Mouse (Mus musculus): Measurements from ENCODE around the gene Zfp809. TPM values are rescaled to one million over a fixed set of nuclear protein-coding genes. Genes with fewer than 3 reads are reported as not detected.

Gene Zfp809
- polyA plus RNA-seq, 1 experiment from 2014 or later, result 12.5 TPM

DNA sequence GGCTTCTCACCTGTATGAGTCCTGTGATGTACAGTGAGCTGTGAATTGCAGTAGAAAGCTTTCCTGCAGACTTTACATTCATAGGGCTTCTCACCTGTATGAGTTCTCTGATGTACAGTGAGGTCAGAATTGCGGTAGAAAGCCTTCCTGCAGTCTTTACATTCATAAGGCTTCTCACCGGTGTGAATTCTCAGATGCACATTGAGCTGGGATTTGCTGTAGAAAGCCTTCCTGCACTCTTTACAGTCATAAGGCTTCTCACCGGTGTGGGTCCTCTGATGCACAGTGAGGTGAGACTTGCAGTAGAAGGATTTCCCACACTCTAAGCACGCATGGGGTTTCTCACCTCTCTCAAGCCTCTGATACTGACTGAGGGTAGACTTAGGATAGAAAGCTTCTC, 53.2 kb downstream of the Zfp809 start:
- H3K9me3 ChIP-seq, result peaks cover 66% of the 10 kb centered on the region

More for the DNA sequence above, 53.2 kb downstream of the Zfp809 start:
- no peak overlapping the region for H3K4me3 ChIP-seq
- no peaks in the 10 kb centered on the region for H3K4me1 ChIP-seq
- H3K9ac ChIP-seq, result no peak overlapping the region
- 96% methylated on average over 4 of the region's 4 CpGs for WGBS
- ATAC-seq (ENCODE audit: insufficient number of reproducible peaks, insufficient read depth, low FRiP score, low TSS enrichment), result no peak
- no peak overlapping the region for H3K4me2 ChIP-seq (replicated peaks)
- H3K27me3 ChIP-seq, result no peaks in the 10 kb centered on the region
- H3K36me3 ChIP-seq, result peaks cover 82% of the 10 kb centered on the region
- H3K27ac ChIP-seq, result no peak overlapping the region

Other genes starting within 250 kb of the Zfp809 start
- 1.3 and 1.4 TPM in 2 replicates for gene Rgl3, start 236.3 kb upstream of the Zfp809 start, polyA plus RNA-seq (2016; fragmentation: Nextera tagmentation; extraction: Ambion mirVana)
- gene Ccdc151, start 223.1 kb upstream of the Zfp809 start, polyA plus RNA-seq (2016; fragmentation: Nextera tagmentation; extraction: Ambion mirVana), result 2.0 and 2.2 TPM in 2 replicates
- gene Prkcsh, start 222.9 kb upstream of the Zfp809 start, polyA plus RNA-seq (2016; fragmentation: Nextera tagmentation; extraction: Ambion mirVana), result 113 and 115 TPM in 2 replicates
- gene Elavl3, start 173.7 kb upstream of the Zfp809 start, polyA plus RNA-seq (2016; fragmentation: Nextera tagmentation; extraction: Ambion mirVana), result 6.4 and 8.2 TPM in 2 replicates
- not detected in 2 replicates for gene Gm49318, start 154.5 kb upstream of the Zfp809 start, polyA plus RNA-seq (2016; fragmentation: Nextera tagmentation; extraction: Ambion mirVana)
- gene Zfp653, start 154.3 kb upstream of the Zfp809 start, polyA plus RNA-seq (2016; fragmentation: Nextera tagmentation; extraction: Ambion mirVana), result 15.0 and 15.8 TPM in 2 replicates
- gene Ecsit, start 140.3 kb upstream of the Zfp809 start, polyA plus RNA-seq (2016; fragmentation: Nextera tagmentation; extraction: Ambion mirVana), result 36.7 and 38.0 TPM in 2 replicates
- 2.1 and 3.3 TPM in 2 replicates for gene Cnn1, start 126.5 kb upstream of the Zfp809 start, polyA plus RNA-seq (2016; fragmentation: Nextera tagmentation; extraction: Ambion mirVana)
- gene Elof1, start 108.5 kb upstream of the Zfp809 start, polyA plus RNA-seq (2016; fragmentation: Nextera tagmentation; extraction: Ambion mirVana), result 185 and 200 TPM in 2 replicates
- 8.2 and 8.5 TPM in 2 replicates for gene Acp5, start 90.0 kb upstream of the Zfp809 start, polyA plus RNA-seq (2016; fragmentation: Nextera tagmentation; extraction: Ambion mirVana)
- gene Pigyl, start 68.9 kb upstream of the Zfp809 start, polyA plus RNA-seq (2016; fragmentation: Nextera tagmentation; extraction: Ambion mirVana), result 63.5 and 66.1 TPM in 2 replicates
- gene Zfp872, start 37.6 kb upstream of the Zfp809 start, polyA plus RNA-seq (2016; fragmentation: Nextera tagmentation; extraction: Ambion mirVana), result 0.17 and 0.20 TPM in 2 replicates
- gene Zfp599, start 34.2 kb downstream of the Zfp809 start, polyA plus RNA-seq (2016; fragmentation: Nextera tagmentation; extraction: Ambion mirVana), result 7.5 and 7.6 TPM in 2 replicates
- gene Zfp810, start 81.9 kb downstream of the Zfp809 start, polyA plus RNA-seq (2016; fragmentation: Nextera tagmentation; extraction: Ambion mirVana), result 36.4 and 37.4 TPM in 2 replicates
- 44.0 and 44.8 TPM in 2 replicates for gene Anln, start 163.5 kb downstream of the Zfp809 start, polyA plus RNA-seq (2016; fragmentation: Nextera tagmentation; extraction: Ambion mirVana)
- gene 9530077C05Rik, start 185.8 kb downstream of the Zfp809 start, polyA plus RNA-seq (2016; fragmentation: Nextera tagmentation; extraction: Ambion mirVana), result 4.6 and 4.8 TPM in 2 replicates
- gene Gm17545, start 228.6 kb downstream of the Zfp809 start, polyA plus RNA-seq (2016; fragmentation: Nextera tagmentation; extraction: Ambion mirVana), result not detected in 2 replicates
- gene Rp9, start 244.0 kb downstream of the Zfp809 start, polyA plus RNA-seq (2016; fragmentation: Nextera tagmentation; extraction: Ambion mirVana), result 72.5 and 73.1 TPM in 2 replicates